Mouse (Mus musculus) small intestine, adult 2 months (tissue): ENCODE data around the gene Gpm6b.

ENCODE experiments used
- CTCF ChIP-seq: fragments of 200-500 bp; IDR thresholded peaks from 2 replicates; pipeline ENCODE4 v1.5.1; 2012; ENCODE audit warnings: low read depth, mild to moderate bottlenecking, control low read depth, inconsistent platforms, low read length, moderate library complexity, mixed read lengths; ENCODE audit not compliant: insufficient replicate concordance, insufficient read length; ENCODE audit errors: extremely low read depth
- POLR2A ChIP-seq: fragments of 200-500 bp; IDR thresholded peaks from 2 replicates; pipeline ENCODE4 v1.6.1; 2012; ENCODE audit warnings: low read depth, mild to moderate bottlenecking, control low read depth, inconsistent platforms, low read length, moderate library complexity

- TF ChIP-seq POLR2A: no peak
- TF ChIP-seq CTCF: no peak
Measured at GRCm38 (mm10) chrX:166327621-166328020, 88.9 kb downstream of the Gpm6b start.
